Mouse (Mus musculus): ENCODE results near the gene Dlx4.

DNA sequence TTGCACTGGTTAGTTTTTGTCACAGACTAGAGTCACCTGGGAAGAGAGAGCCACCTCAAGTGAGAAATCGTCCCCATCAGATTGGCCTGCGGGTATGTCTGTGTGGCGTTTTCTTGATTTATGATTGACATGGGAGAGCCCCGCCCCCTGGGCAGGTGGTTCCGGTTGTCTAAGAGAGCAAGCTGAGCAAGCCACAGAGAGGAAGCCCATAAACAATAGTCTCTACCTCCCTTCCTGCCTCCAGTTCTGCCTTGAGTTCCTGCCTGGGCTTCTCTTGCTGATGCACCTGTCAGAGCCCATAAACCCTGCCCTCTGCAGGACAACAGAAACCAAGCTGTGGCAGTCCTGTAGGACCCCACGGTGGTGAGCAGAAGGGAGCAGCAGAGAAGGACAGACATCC is 12.7 kb downstream of the Dlx4 start:
- TF ChIP-seq CTCF (IDR thresholded peaks at IDR 0.05; ENCODE audit: control insufficient read depth, insufficient read depth, low read length): no peak
- TF ChIP-seq POLR2A (IDR thresholded peaks at IDR 0.05; ENCODE audit: borderline replicate concordance, control insufficient read depth, low read depth, low read length): no peak

All from bone marrow, adult 2 months (tissue).